Mouse (Mus musculus): ENCODE data around the gene H2-Eb1.

The H2-Eb1 gene

DNA sequence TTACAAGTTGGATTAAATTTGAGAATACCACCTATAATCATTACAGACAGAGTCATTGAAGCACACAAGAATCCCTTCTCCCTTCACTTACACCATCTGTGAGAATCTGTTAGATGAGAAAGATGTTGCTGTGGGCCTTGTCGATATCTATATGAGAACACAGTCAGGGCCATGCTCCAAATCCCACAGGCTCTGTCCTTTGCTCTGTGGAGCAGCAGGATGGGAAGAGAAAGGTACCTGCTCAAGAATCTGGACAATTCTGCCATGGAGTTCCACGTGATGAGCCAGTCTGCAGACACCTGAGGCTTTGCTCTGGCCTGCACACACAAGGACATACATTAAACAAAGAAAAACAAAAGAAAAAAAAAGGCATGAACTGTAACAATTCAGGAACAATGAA is 11.0 kb downstream of the H2-Eb1 start:
- no peak for DNase-seq (ENCODE audit: low spot score)

DNA sequence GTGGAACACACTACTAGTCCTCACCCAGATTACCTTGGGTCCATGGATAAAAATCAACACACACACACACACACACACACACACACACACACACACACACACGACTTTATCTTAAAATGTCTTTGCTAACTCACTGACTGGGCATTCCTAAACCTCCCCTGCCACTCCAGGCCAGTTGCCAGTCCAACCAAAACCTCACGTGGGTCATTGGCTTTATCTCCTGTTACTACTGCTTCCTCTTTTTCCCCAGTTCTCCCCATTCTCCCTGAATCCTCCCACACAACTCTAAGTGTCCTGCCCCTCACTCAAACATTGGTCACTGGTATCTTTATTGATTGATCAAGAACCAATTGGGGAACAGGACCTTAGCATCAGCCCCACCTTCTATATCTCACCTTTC is 11.6 kb downstream of the H2-Eb1 start:
- DNase-seq (ENCODE audit: low spot score), result no peak

DNA sequence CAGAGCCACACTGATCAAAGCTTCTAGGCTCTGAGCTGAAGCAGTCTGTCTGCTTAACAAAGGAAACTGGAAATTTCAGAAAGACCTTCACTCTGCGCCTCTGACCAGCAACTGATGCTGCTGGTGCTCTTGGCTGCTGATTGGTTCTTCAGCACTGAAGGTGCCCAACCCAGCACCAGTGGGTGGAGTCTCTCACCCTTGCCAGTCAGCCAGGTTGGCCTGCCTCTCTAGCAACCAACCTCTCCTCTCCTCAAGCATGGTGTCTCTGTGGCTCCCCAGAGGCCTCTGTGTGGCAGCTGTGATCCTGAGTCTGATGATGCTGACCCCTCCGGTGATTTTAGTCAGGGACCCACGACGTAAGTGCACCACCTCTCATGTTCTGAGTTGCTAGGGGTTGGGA is 19.8 kb downstream of the H2-Eb1 start, which contains the start of gene H2-Eb2:
H2-Eb2 (plus strand) TSS at position 230 of the 400 bp plus-strand sequence.
- no peak for DNase-seq (ENCODE audit: low spot score)

DNA sequence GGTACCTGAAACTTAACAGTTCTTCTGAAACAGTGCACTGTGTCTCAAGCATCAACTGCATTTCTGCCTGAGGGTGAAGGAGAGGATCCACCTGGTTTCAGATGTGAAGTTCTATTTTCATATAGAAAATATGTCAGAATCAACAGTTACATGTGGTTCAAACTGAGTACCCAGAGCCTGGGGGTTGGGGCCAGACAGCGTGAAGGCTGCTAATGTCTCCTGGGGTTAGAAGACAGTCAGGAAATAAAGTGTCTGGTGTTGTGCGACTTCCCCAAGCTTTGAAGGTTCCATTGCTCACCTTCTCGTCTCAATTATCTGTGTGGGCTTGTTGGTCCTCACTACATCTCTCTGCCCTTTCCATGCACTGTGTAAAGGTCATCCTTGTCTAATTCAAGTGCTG is 20.7 kb downstream of the H2-Eb1 start:
- DNase-seq (ENCODE audit: low spot score), result no peak

DNA sequence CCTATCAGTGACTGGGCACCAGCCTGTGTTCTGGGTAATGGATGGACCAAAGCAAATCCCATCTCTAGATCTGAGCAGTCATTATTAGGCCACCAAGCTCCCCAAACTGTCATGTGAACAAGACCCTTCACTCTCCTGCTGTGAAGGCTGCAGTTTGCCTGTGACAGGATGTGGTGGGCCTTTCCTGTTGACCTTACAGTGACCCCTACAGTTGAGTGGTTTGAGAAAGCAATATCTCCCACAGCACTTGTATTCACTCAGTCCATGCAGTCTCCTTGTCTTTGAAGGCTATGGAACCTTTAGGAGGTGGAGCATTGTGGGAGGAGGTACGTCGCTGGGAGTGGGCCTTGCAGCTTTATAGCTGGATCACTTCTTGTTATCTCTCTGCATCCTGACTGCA is 24.1 kb downstream of the H2-Eb1 start:
- no peak for DNase-seq (ENCODE audit: low spot score)

DNA sequence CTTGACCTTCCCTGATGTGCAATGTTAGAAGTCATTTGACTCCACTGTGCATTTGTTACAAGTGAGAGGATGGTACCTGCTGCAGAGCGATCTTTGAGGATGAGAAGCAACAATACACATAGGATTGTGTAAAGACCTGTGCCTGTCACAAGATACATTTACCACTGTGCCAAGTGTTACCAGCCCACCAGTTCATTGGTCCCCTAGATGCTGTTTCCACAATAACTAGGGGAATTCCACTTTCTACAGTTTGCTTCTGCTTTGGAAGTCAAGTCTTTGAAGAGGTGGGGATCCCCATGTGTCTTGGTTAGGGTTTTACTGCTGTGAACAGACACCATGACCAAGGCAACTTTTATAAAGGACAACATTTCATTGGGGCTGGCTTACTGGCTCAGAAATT is 25.5 kb downstream of the H2-Eb1 start:
- no peak for DNase-seq (ENCODE audit: low spot score)

DNA sequence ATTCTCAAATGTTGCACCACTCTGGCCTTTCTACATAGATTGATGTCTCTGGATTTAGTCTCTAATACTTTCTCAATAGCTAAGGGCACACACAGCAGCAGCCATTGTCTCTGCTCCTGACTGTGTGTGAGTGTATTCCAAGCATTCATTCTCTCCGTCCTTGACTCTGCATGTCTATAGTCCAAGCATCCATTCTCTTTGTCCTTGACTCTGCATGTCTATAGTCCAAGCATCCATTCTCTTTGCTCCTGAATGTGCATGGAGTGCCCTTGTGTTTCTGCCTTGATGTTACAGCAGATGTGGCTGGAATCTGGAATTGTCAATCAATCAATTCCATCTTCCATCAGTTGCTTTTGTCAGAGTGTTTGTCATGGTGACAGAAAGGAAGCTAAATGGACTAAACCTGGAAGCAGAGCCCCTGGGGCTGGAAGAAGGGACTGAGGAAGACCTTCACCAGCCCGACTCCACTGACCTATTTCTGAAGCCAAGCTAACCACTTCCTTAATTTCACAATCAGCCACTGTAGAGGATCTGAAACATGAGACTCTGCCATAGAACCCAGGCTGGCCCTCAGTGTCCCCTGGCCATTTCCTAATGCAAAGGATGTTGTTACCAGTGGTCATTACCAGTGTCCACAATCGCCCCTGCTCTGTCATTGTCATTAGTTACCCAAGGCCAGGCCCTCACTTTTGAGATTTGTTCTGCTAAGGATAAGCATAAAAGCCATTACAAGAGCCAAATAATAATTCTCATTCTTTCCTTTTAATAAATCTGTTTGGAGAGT is 35.1 kb downstream of the H2-Eb1 start:
- DNase-seq (ENCODE audit: low spot score), result no peak

DNA sequence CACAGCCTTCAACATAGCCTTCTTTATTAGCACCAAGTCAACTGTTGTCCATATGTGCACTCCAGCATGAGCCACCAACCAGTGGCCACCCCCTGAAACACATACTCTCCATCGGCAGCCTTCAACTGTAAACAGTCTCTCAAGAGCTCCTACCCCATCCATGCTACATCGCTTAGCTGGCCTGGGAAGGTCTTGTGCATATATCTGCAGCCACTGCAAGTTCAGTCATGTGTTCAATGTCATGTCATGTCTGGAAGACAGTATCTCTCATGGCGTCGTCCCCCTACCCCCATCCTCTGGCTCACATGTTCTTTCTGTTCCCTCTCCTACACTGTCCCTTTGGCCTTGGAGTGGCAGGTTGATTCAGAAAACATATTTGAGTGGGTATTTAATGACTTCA is 39.2 kb downstream of the H2-Eb1 start:
- DNase-seq (ENCODE audit: low spot score), result no peak

DNA sequence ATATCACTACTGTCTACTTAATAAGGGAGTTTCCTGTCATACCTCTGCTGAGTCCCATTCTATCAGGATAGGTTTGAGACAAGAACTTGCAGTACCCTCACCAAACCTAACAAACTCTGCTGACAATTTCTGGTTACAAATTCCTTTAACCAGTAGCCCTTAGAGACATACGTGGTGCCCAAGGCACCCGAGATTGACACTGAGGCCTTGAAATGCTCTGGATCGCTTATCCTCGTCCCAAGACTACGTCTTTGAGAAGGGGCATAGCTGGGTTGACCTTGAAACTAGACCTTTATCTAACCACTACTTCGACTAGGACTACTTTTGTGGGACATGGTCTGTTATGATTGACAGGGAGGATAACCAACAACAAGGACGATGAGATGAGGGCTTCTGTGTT is 39.8 kb downstream of the H2-Eb1 start:
- DNase-seq (ENCODE audit: low spot score), result no peak

DNA sequence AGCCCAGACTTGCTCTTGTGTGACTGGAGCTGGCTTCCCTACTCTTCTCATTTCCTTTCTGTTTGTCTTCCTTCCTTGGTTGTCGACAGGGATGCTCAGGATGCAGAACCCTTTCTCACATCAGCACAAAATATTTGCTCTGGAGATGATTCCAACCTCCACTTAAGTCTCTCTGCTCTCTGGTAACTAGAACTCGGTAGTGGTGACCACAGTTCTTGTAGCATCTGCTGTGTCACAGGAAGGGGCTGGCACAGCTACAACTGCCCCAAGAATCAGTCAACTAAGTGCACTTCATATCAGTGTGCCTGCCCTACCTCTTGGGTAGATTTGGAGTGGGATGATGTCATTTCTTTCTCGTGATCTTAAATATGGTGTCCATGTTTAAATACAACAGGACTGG is 40.4 kb downstream of the H2-Eb1 start:
- DNase-seq (ENCODE audit: low spot score), result no peak

DNA sequence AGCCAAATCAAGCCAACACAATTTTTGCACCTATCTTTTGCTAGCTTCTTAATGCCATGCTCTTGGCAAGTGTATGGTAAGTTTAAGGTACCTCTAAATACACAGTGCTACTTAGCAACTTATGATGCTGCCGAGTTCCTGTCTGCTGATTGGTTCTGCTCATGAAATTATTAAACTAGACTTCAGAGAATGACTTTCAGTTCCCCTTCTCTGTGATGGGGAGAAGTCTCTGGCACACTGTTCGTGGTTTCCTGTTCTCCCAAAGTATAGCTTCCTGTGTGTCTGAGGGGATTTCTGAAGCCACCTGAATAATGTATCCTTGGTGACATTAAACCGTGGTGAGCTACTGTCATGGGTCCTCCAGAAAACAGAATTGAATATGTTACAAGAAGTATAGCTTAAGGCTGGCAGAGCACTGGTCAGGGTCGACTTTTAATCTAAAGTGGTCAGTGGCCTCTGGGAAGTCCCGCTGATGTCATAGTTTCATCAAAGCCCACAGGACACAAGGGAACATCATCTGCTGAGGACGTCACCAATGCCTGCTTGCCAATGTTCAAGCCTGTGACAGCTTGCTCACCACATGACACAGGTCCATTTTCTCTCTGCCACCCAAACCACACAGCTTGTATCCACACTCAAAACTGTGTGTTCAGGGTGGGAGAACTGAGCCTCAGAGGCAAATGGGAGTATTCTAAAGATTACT is 42.1 kb downstream of the H2-Eb1 start:
- peak; percentile 15 for DNase-seq (ENCODE audit: low spot score)

DNA sequence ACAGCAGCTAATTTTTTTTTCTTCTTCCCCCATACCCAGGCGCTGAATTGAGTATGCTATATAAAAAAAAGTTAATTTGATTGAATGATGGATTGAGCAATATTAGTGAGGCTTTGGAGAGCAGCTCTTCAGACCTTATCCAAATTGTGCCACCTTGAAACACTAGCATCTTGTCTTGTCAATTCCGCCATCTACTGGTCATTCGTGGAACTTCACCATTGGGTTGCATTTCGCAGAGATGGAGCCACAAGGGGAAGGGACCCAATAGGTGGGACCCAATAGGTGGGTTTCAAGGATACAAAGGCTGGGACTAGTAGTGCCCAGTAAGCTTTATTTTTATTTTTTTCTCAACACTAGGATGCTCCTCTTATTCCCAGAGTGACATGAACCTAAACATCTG is 43.8 kb downstream of the H2-Eb1 start:
- DNase-seq (ENCODE audit: low spot score), result peak; percentile 66

DNA sequence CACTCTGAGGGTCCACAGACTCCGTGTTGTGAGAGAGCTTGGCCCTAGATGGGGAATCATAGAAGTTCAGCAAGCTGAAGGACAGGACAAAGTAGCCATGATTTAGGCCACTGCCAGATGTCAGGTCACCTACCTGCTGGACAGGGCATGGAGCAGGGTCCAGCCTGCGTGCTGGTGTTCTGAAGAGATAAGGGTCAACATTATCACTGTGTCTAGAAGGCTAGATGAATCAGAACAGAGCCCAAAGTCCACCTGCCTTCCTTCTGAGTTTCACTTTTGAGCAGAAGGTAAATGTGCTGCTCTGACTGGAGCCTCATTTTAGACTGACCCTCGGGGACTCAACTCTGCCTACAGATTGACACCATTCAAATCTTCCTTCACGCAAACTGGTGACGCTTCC is 48.9 kb downstream of the H2-Eb1 start, which contains the start of gene Btnl2:
Btnl2 (plus strand) TSS at position 284 of the 400 bp plus-strand sequence.
- DNase-seq (ENCODE audit: low spot score), result no peak

DNA sequence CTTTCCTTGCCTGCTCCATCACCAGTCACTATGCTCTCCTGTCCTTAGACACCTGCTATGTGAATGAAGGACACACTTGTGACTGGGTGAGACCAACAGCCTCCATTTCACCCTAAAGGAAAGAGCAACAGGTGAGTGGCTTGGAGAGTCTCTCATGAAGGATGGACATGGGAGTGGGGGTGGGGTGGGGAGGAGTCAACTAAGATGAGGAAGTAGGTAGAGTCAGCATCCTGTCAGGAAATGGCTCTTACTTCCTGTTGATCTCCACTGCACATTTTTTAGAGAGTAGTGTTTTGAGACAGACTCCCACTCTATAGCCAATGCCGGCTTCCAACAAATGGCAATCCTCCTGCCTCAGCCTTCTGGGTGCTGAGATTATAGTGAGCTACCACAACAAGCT is 49.3 kb downstream of the H2-Eb1 start:
- DNase-seq (ENCODE audit: low spot score), result no peak

DNA sequence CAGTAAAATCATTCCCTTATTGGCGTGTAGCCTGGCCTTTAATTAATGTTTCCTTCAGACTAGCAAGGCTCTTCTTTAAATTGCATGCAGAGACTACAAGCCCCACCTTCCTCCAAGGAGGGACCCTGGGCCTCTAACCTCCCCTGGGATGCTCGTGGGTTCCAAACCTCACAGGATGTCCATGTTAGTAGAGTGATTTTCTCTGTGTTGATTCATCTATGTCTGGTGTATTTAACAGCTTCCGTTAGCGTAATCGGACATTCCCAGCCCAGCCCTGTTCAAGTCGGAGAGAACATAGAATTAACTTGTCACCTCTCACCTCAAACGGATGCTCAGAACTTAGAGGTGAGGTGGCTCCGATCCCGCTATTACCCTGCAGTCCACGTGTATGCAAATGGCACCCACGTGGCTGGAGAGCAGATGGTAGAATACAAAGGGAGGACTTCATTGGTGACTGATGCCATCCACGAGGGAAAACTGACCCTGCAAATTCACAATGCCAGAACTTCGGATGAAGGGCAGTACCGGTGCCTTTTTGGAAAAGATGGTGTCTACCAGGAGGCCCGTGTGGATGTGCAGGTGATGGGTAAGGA is 57.4 kb downstream of the H2-Eb1 start:
- no peak for DNase-seq (ENCODE audit: low spot score)

DNA sequence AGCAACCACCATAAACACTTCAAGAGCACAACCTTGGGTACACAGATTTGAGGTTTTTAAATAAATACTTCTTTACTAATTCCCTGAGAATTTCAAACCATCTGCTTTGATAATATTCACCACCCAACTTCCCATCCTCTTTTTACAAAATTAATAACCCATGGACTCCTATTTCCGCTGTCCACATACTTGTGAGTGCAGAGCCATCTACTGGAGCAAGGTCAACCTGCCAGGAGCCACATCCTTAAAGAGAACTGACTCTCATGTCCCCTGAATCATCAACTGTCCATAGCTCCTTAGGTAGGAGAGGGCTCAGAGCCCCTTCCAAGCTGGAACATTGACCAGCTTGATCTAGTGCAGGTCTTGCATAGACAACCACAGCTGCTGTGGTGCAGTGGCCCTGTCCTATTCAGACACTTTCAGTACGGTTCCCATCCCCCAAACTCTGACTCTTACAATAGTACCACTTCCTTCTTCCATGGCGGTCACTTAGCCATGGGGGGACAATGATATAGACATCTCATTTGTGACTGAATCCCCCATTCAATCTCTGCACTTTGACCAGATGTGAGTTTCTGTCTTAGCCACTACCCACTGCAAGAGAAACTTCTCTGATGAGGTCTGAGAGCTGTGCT is 58.1 kb downstream of the H2-Eb1 start:
- DNase-seq (ENCODE audit: low spot score), result no peak

DNA sequence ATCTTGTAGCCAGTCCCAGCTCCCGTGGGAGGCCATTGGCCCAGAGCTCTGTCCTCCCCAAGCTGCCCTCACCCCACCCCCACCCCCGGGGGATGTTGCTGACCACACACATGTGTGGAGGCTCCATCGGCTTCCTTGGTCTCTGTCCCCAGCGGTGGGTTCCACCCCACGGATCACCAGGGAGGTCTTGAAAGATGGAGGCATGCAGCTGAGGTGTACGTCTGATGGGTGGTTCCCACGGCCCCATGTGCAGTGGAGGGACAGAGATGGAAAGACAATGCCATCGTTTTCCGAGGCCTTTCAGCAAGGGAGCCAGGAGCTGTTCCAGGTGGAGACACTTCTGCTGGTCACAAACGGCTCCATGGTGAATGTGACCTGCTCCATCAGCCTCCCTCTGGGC is 59.4 kb downstream of the H2-Eb1 start:
- no peak for DNase-seq (ENCODE audit: low spot score)

Data from c-Kit-positive CD71-positive TER-119-positive erythroid progenitor cells, embryonic 14.5 days (primary cell).